Mouse (Mus musculus): ENCODE results near the gene Zc3hc1. TPM values are rescaled to one million over a fixed set of nuclear protein-coding genes. Genes with fewer than 3 reads are reported as not detected.
"Not testable (repeated sequence)": the region's sequence is repeated elsewhere in the genome, so short reads cannot be mapped to it uniquely, and the experiment has no call there.

The Zc3hc1 gene
- total RNA-seq, 1 experiment: 64.4 TPM

GRCm38 (mm10) chr6:30391996-30392395 lies 1.2 kb upstream of the Zc3hc1 start:
- Histone ChIP-seq H3K9ac (ENCODE audit: insufficient read depth, low read depth, low read length, poor library complexity, severe bottlenecking) (no peak overlapping the region), H3K4me3 (ENCODE audit: insufficient read depth in 1 of 2, low read depth in 1 of 2, low read length in 2 of 2, poor library complexity in 1 of 2, severe bottlenecking in 1 of 2) (no peak overlapping the region), H3K36me3 (ENCODE audit: control insufficient read depth, insufficient read depth, low read length, poor library complexity, severe bottlenecking) (no peaks in the 10 kb centered on the region), H3K27ac (ENCODE audit: insufficient read depth, low read depth, low read length, poor library complexity, severe bottlenecking) (no peak overlapping the region), H3K4me1 (ENCODE audit: control insufficient read depth in 2 of 2, insufficient read depth in 2 of 2, low read length in 2 of 2, poor library complexity in 1 of 2) (peaks cover 0 to 2% of the 10 kb centered on the region in 2 experiments; a peak in 1 of 4 replicates), H3K9me3 (ENCODE audit: control insufficient read depth, insufficient read depth, low read depth, low read length) (no peaks in the 10 kb centered on the region)
- TF ChIP-seq ZNF384 (IDR thresholded peaks at IDR 0.05; ENCODE audit: low read depth, low read length) (no peak), MAFK (IDR thresholded peaks at IDR 0.05; ENCODE audit: insufficient read depth, low read depth, low read length) (no peak), ZC3H11A (IDR thresholded peaks at IDR 0.05; ENCODE audit: borderline replicate concordance, low read depth, low read length) (no peak), HCFC1 (IDR thresholded peaks at IDR 0.05; ENCODE audit: borderline replicate concordance, insufficient read depth, low read length) (no peak), CHD2 (IDR thresholded peaks at IDR 0.05; ENCODE audit: low read depth, low read length) (no peak)
- no peak for DNase-seq (ENCODE audit: low read depth, low spot score)
- in situ Hi-C loops (cut with MboI; ENCODE audit: low sequenced_read_pairs in 2 of 2, unreplicated experiment in 2 of 2): no loop called here

DNA sequence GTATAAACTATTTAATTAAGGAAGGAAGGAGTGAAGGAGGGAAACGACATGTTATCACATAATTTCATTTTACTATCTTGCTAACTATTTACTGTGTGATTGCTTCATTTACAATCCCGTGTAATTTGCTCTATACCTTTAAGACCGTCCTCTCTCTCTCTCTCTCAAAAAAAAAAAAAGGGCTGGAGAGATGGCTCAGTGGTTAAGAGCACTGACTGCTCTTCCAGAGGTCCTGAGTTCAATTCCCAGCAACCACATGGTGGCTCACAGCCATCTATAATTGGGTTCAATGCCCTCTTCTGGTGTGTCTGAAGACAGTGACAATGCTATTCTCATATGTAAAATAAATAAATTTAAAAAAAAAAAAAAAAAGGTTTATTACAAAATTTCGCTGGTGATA lies 557 bp downstream of the Zc3hc1 start:
- DNase-seq (ENCODE audit: low read depth, low spot score); H3K4me1 ChIP-seq (ENCODE audit: control insufficient read depth in 2 of 2, insufficient read depth in 2 of 2, low read length in 2 of 2, poor library complexity in 1 of 2); in situ Hi-C loops (cut with MboI; ENCODE audit: low sequenced_read_pairs in 2 of 2, unreplicated experiment in 2 of 2); H3K9me3 ChIP-seq (ENCODE audit: control insufficient read depth, insufficient read depth, low read depth, low read length); H3K36me3 ChIP-seq (ENCODE audit: control insufficient read depth, insufficient read depth, low read length, poor library complexity, severe bottlenecking): not testable (repeated sequence)
- H3K27ac ChIP-seq (ENCODE audit: insufficient read depth, low read depth, low read length, poor library complexity, severe bottlenecking): peak overlapping the region; percentile 72
- TF ChIP-seq ZNF384 (IDR thresholded peaks at IDR 0.05; ENCODE audit: low read depth, low read length): peak; percentile 47; the same call in 1 of the 2 replicates
- peak overlapping the region; percentile 98 for H3K9ac ChIP-seq (ENCODE audit: insufficient read depth, low read depth, low read length, poor library complexity, severe bottlenecking)
- H3K4me3 ChIP-seq (ENCODE audit: insufficient read depth in 1 of 2, low read depth in 1 of 2, low read length in 2 of 2, poor library complexity in 1 of 2, severe bottlenecking in 1 of 2): peak overlapping the region; percentile 100

DNA sequence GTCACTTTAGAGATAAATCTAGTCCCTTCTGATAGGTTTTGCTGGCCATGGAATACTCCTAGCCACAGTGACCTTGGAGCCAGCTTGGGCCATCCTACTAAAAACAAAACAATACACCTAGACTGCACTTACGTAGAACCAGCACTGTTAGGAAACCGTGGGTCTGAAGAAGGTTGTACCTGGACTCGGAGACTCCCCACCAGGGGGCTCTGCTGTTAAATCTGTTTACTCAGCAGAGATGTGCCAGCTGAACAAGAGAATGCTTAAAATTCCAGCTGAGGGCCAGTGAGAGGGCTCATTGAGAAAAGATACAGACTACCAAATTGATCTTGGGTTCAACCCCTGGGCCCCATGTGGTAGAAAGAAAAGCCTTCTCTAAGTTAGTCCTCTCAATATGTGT lies 9.7 kb downstream of the Zc3hc1 start:
- no peak overlapping the region for H3K9ac ChIP-seq (ENCODE audit: insufficient read depth, low read depth, low read length, poor library complexity, severe bottlenecking)
- DNase-seq (ENCODE audit: low read depth, low spot score): no peak
- H3K4me1 ChIP-seq (ENCODE audit: control insufficient read depth in 2 of 2, insufficient read depth in 2 of 2, low read length in 2 of 2, poor library complexity in 1 of 2): peaks cover 0 to 2% of the 10 kb centered on the region in 2 experiments; a peak in 1 of 4 replicates
- no peak overlapping the region for H3K27ac ChIP-seq (ENCODE audit: insufficient read depth, low read depth, low read length, poor library complexity, severe bottlenecking)
- TF ChIP-seq ZNF384 (IDR thresholded peaks at IDR 0.05; ENCODE audit: low read depth, low read length) (no peak), ZC3H11A (IDR thresholded peaks at IDR 0.05; ENCODE audit: borderline replicate concordance, low read depth, low read length) (no peak), MAFK (IDR thresholded peaks at IDR 0.05; ENCODE audit: insufficient read depth, low read depth, low read length) (peak; percentile 82)
- no peaks in the 10 kb centered on the region for H3K9me3 ChIP-seq (ENCODE audit: control insufficient read depth, insufficient read depth, low read depth, low read length)
- H3K4me3 ChIP-seq (ENCODE audit: insufficient read depth in 1 of 2, low read depth in 1 of 2, low read length in 2 of 2, poor library complexity in 1 of 2, severe bottlenecking in 1 of 2): no peak overlapping the region
- in situ Hi-C loops (cut with MboI; ENCODE audit: low sequenced_read_pairs in 2 of 2, unreplicated experiment in 2 of 2): no loop called here
- peaks cover 37% of the 10 kb centered on the region for H3K36me3 ChIP-seq (ENCODE audit: control insufficient read depth, insufficient read depth, low read length, poor library complexity, severe bottlenecking)

- TF ChIP-seq HCFC1 (IDR thresholded peaks at IDR 0.05; ENCODE audit: borderline replicate concordance, insufficient read depth, low read length): no peak
- no peak for TF ChIP-seq ZC3H11A (IDR thresholded peaks at IDR 0.05; ENCODE audit: borderline replicate concordance, low read depth, low read length)
- TF ChIP-seq CHD2 (IDR thresholded peaks at IDR 0.05; ENCODE audit: low read depth, low read length): no peak
- no peak for TF ChIP-seq MAFK (IDR thresholded peaks at IDR 0.05; ENCODE audit: insufficient read depth, low read depth, low read length)
- no peak for TF ChIP-seq ZNF384 (IDR thresholded peaks at IDR 0.05; ENCODE audit: low read depth, low read length)
- Histone ChIP-seq H3K4me1 (ENCODE audit: control insufficient read depth in 2 of 2, insufficient read depth in 2 of 2, low read length in 2 of 2, poor library complexity in 1 of 2) (peaks cover 2 to 3% of the 10 kb centered on the region in 2 experiments; a peak in 2 of 4 replicates), H3K9ac (ENCODE audit: insufficient read depth, low read depth, low read length, poor library complexity, severe bottlenecking) (no peak overlapping the region), H3K4me3 (ENCODE audit: insufficient read depth in 1 of 2, low read depth in 1 of 2, low read length in 2 of 2, poor library complexity in 1 of 2, severe bottlenecking in 1 of 2) (no peak overlapping the region), H3K27ac (ENCODE audit: insufficient read depth, low read depth, low read length, poor library complexity, severe bottlenecking) (no peak overlapping the region), H3K9me3 (ENCODE audit: control insufficient read depth, insufficient read depth, low read depth, low read length) (no peaks in the 10 kb centered on the region), H3K36me3 (ENCODE audit: control insufficient read depth, insufficient read depth, low read length, poor library complexity, severe bottlenecking) (peaks cover 48% of the 10 kb centered on the region)
- DNase-seq (ENCODE audit: low read depth, low spot score): no peak
- in situ Hi-C loops (cut with MboI; ENCODE audit: low sequenced_read_pairs in 2 of 2, unreplicated experiment in 2 of 2): no loop called here
Observed at GRCm38 (mm10) chr6:30375791-30376190, 15.0 kb downstream of the Zc3hc1 start.

DNA sequence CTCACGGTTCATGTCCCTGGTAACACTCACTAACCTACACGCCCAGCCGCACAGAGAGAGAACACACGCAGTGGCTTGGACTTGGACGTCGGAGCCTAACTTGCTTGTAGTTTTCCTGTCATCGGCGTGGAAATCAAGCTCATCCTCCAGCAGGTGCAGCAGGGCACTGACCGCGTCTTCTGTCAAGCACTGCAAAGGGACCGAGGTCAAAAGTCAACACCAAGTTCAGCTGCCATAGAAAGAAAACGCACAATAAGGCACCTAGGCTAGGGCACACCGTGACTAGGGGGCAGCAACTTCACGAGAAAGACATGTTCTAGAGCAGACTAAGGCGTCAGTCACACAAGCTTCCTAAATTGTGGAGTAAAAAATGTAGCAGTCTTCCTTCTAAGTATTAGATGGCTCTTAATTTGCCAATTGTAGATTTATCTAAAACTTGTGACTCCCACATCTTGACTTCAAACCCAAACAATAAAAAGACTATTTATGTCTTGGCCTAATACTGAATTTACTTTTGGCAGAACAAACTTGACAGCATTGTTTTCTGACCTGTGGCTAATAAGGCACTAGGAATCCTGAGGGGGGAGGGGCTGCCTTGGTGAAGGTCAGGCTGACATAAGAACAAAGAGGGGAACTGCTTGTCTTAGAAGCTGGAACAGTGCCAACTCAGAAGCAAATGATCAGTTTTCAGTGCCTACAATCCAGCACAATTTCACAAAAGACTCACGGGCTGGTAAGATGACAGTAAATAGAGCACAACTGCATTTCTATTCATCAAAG lies 15.9 kb downstream of the Zc3hc1 start:
- H3K4me1 ChIP-seq (ENCODE audit: control insufficient read depth in 2 of 2, insufficient read depth in 2 of 2, low read length in 2 of 2, poor library complexity in 1 of 2): peaks cover 2 to 3% of the 10 kb centered on the region in 2 experiments; a peak in 2 of 4 replicates
- H3K9ac ChIP-seq (ENCODE audit: insufficient read depth, low read depth, low read length, poor library complexity, severe bottlenecking): no peak overlapping the region
- no peak for DNase-seq (ENCODE audit: low read depth, low spot score)
- no peak overlapping the region for H3K27ac ChIP-seq (ENCODE audit: insufficient read depth, low read depth, low read length, poor library complexity, severe bottlenecking)
- H3K9me3 ChIP-seq (ENCODE audit: control insufficient read depth, insufficient read depth, low read depth, low read length): no peaks in the 10 kb centered on the region
- in situ Hi-C loops (cut with MboI; ENCODE audit: low sequenced_read_pairs in 2 of 2, unreplicated experiment in 2 of 2): no loop called here
- H3K4me3 ChIP-seq (ENCODE audit: insufficient read depth in 1 of 2, low read depth in 1 of 2, low read length in 2 of 2, poor library complexity in 1 of 2, severe bottlenecking in 1 of 2): no peak overlapping the region
- TF ChIP-seq MAFK (IDR thresholded peaks at IDR 0.05; ENCODE audit: insufficient read depth, low read depth, low read length): no peak
- no peak for TF ChIP-seq ZC3H11A (IDR thresholded peaks at IDR 0.05; ENCODE audit: borderline replicate concordance, low read depth, low read length)
- TF ChIP-seq HCFC1 (IDR thresholded peaks at IDR 0.05; ENCODE audit: borderline replicate concordance, insufficient read depth, low read length): no peak
- TF ChIP-seq ZNF384 (IDR thresholded peaks at IDR 0.05; ENCODE audit: low read depth, low read length): no peak
- H3K36me3 ChIP-seq (ENCODE audit: control insufficient read depth, insufficient read depth, low read length, poor library complexity, severe bottlenecking): peaks cover 53% of the 10 kb centered on the region

Measured in ES-E14 (cell line).